Mouse (Mus musculus) spleen, postnatal 14 days (tissue): ENCODE data around the gene Ola1.

ENCODE experiments used
- DNase-seq, 2 experiments: peaks; one replicate each; pipeline ENCODE4 v3.0.0; 2021 to 2022; ENCODE audit warnings: low spot score in 2 of 2

Gene Ola1

GRCm38 (mm10) chr2:73146111-73146510 lies 72.6 kb downstream of the Ola1 start:
- no peak for DNase-seq

- DNase-seq, result no peak
Measured at GRCm38 (mm10) chr2:73143732-73144131, 75.0 kb downstream of the Ola1 start.

GRCm38 (mm10) chr2:73142832-73143470 lies 75.8 kb downstream of the Ola1 start:
- DNase-seq, result no peak

- no peak for DNase-seq
Measured at GRCm38 (mm10) chr2:73132897-73133296, 85.8 kb downstream of the Ola1 start.

- DNase-seq, result no peak
Measured at GRCm38 (mm10) chr2:73127686-73128085, 91.0 kb downstream of the Ola1 start.

GRCm38 (mm10) chr2:73118781-73119180 lies 99.9 kb downstream of the Ola1 start:
- DNase-seq, result no peak

GRCm38 (mm10) chr2:73107089-73107488 lies 111.6 kb downstream of the Ola1 start:
- DNase-seq, result no peak

GRCm38 (mm10) chr2:73096491-73096890 lies 122.2 kb downstream of the Ola1 start:
- no peak for DNase-seq

- DNase-seq, result no peak
Measured at GRCm38 (mm10) chr2:73095300-73095699, 123.4 kb downstream of the Ola1 start.

- DNase-seq, result peak; percentile 63 to 73
Measured at GRCm38 (mm10) chr2:73093032-73093431, 125.7 kb downstream of the Ola1 start.

- DNase-seq, result no peak
Measured at GRCm38 (mm10) chr2:73091302-73091701, 127.4 kb downstream of the Ola1 start.

- DNase-seq, result no peak
Measured at GRCm38 (mm10) chr2:73087641-73088040, 131.1 kb downstream of the Ola1 start.

GRCm38 (mm10) chr2:73085669-73086304 lies 132.9 kb downstream of the Ola1 start:
- no peak for DNase-seq

GRCm38 (mm10) chr2:73082476-73082875 lies 136.2 kb downstream of the Ola1 start:
- DNase-seq, result no peak

GRCm38 (mm10) chr2:73081861-73082260 lies 136.9 kb downstream of the Ola1 start:
- no peak for DNase-seq

GRCm38 (mm10) chr2:73080084-73080483 lies 138.6 kb downstream of the Ola1 start:
- no peak for DNase-seq

- DNase-seq, result no peak
Measured at GRCm38 (mm10) chr2:73079311-73079710, 139.4 kb downstream of the Ola1 start.

GRCm38 (mm10) chr2:73073811-73074472 lies 144.8 kb downstream of the Ola1 start:
- no peak for DNase-seq

- no peak for DNase-seq
Measured at GRCm38 (mm10) chr2:73071201-73071600, 147.5 kb downstream of the Ola1 start.

- no peak for DNase-seq
Measured at GRCm38 (mm10) chr2:73070449-73071076, 148.2 kb downstream of the Ola1 start.

- DNase-seq, result no peak
Measured at GRCm38 (mm10) chr2:73069223-73069825, 149.4 kb downstream of the Ola1 start.
